Mouse (Mus musculus): Measurements from ENCODE around the gene Npas2. TPM values are rescaled to one million over a fixed set of nuclear protein-coding genes. Genes with fewer than 3 reads are reported as not detected.

Npas2 gene
- total and polyA plus RNA-seq, 3 experiments, result not detected

DNA sequence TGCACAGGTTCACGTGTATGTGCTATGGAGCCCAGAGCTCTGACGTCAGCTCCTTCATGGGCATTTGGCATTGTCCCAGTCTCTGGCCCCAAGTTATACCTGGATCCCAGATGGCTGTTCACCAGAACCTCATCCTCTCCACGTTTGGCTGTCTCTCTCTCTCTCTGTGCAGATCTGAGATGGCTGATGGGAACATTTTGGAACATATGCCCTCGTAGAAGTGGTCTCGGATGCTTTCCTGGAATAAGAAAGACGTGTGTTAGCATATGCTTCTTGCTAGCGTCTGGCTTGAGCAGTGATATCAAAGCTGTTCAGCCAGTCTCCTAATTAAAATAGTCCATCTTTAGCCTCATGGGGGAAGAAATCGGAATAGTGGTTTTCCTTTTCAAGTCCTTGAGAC, 143.3 kb downstream of the Npas2 start:
- Histone ChIP-seq H3K4me3 (ENCODE audit: control insufficient read depth in 1 of 2, insufficient read depth in 1 of 2, low read depth in 2 of 2, low read length in 2 of 2) (no peak overlapping the region), H3K27ac (ENCODE audit: control insufficient read depth, low read depth, low read length) (no peak overlapping the region), H3K4me1 (ENCODE audit: control insufficient read depth in 1 of 2, insufficient read depth in 2 of 2, low read length in 2 of 2) (peaks cover 0 to 7% of the 10 kb centered on the region in 2 experiments; a peak in 2 of 4 replicates), H3K9me3 (replicated peaks; ENCODE audit: insufficient read depth, low read length) (no peaks in the 10 kb centered on the region), H3K27me3 (ENCODE audit: control insufficient read depth in 1 of 2, insufficient read depth in 2 of 2, low read length in 2 of 2) (peaks cover 4 to 12% of the 10 kb centered on the region in 2 experiments), H3K9ac (ENCODE audit: control insufficient read depth, low read depth, low read length, poor library complexity, severe bottlenecking) (no peak overlapping the region), H3K79me2 (ENCODE audit: control insufficient read depth, insufficient read depth, low read length, poor library complexity) (no peaks in the 10 kb centered on the region), H3K36me3 (ENCODE audit: control insufficient read depth in 1 of 2, insufficient read depth in 2 of 2, low read length in 2 of 2) (peaks cover 0 to 7% of the 10 kb centered on the region in 2 experiments; a peak in 2 of 4 replicates)
- TF ChIP-seq MXI1 (IDR thresholded peaks at IDR 0.05; ENCODE audit: low read depth, low read length) (no peak), BHLHE40 (IDR thresholded peaks at IDR 0.05; ENCODE audit: borderline replicate concordance, low read depth, low read length) (no peak), TBP (IDR thresholded peaks at IDR 0.05; ENCODE audit: low read depth, low read length) (no peak), SIN3A (IDR thresholded peaks at IDR 0.05; ENCODE audit: low read length) (no peak), GATA1 (IDR thresholded peaks at IDR 0.05; ENCODE audit: low read depth, low read length) (no peak), MAZ (IDR thresholded peaks at IDR 0.05; ENCODE audit: low read depth, low read length) (no peak), ZC3H11A (IDR thresholded peaks at IDR 0.05; ENCODE audit: low read depth, low read length) (no peak), HCFC1 (IDR thresholded peaks at IDR 0.05; ENCODE audit: low read depth, low read length) (no peak), E2F4 (IDR thresholded peaks at IDR 0.05; ENCODE audit: borderline replicate concordance, low read depth, low read length) (no peak), UBTF (IDR thresholded peaks at IDR 0.05; ENCODE audit: borderline replicate concordance, insufficient read depth, low read depth, low read length) (no peak), USF1 (IDR thresholded peaks at IDR 0.05; ENCODE audit: low read depth, low read length) (no peak), POLR2A (IDR thresholded peaks at IDR 0.05; ENCODE audit: control insufficient read depth in 1 of 2, insufficient read depth in 1 of 2, low read depth in 1 of 2, low read length in 2 of 2, poor library complexity in 1 of 2) (no peak), MAFK (IDR thresholded peaks at IDR 0.05; ENCODE audit: borderline replicate concordance, low read depth, low read length) (no peak), RCOR1 (IDR thresholded peaks at IDR 0.05; ENCODE audit: low read depth, low read length) (no peak)
- DNase-seq (ENCODE audit: low read depth, low spot score), result no peak

DNA sequence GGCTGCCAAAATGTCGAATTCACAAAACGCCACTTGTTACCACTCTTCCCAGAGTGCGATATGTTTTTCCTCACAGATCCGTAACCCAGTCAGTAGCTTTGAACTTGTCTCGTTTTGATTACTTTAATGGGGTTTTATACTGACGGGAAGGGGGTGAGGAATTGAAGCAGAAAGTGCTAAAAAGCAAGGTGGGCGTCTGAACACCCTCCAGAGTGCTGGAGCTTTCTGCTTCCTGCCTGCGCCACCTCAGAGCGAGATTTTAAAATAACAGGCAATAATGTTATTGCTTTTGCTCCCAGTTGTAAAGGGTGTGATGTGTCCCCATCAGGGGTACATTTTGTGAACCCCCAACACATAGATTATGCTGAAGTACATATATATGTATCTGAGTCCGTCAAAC, 145.3 kb downstream of the Npas2 start:
- Histone ChIP-seq H3K27ac (ENCODE audit: control insufficient read depth, low read depth, low read length) (no peak overlapping the region), H3K27me3 (ENCODE audit: control insufficient read depth in 1 of 2, insufficient read depth in 2 of 2, low read length in 2 of 2) (peaks cover 4 to 8% of the 10 kb centered on the region in 2 experiments; a peak in 3 of 4 replicates), H3K36me3 (ENCODE audit: control insufficient read depth in 1 of 2, insufficient read depth in 2 of 2, low read length in 2 of 2) (peaks cover 0 to 7% of the 10 kb centered on the region in 2 experiments; a peak in 2 of 4 replicates), H3K79me2 (ENCODE audit: control insufficient read depth, insufficient read depth, low read length, poor library complexity) (no peaks in the 10 kb centered on the region), H3K4me3 (ENCODE audit: control insufficient read depth in 1 of 2, insufficient read depth in 1 of 2, low read depth in 2 of 2, low read length in 2 of 2) (no peak overlapping the region), H3K9ac (ENCODE audit: control insufficient read depth, low read depth, low read length, poor library complexity, severe bottlenecking) (no peak overlapping the region), H3K4me1 (ENCODE audit: control insufficient read depth in 1 of 2, insufficient read depth in 2 of 2, low read length in 2 of 2) (peaks cover 0 to 7% of the 10 kb centered on the region in 2 experiments; a peak in 2 of 4 replicates), H3K9me3 (replicated peaks; ENCODE audit: insufficient read depth, low read length) (no peaks in the 10 kb centered on the region)
- DNase-seq (ENCODE audit: low read depth, low spot score), result no peak
- no peak for TF ChIP-seq RCOR1 (IDR thresholded peaks at IDR 0.05; ENCODE audit: low read depth, low read length)
- no peak for TF ChIP-seq POLR2AphosphoS2 (IDR thresholded peaks at IDR 0.05; ENCODE audit: low read length)
- TF ChIP-seq MXI1 (IDR thresholded peaks at IDR 0.05; ENCODE audit: low read depth, low read length), result no peak

DNA sequence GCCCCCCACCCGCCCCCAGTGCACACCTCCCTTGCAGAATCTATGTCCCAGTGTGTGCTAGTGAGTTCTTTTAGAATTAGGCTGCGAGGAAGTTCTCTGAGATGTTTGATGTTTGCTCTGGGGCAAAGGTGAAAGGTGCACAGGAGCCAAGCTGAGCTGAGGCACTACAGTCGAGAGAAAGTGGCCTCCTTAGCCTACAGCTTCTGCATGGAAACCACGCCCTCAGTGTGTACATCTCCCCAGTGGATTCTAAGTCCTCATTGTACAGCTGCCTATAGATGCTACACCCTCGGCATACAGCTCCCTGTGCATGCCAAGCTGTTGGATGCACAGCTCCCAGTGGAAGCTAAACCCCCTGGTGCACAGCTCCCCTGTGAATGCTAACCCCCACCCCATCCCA, 145.9 kb downstream of the Npas2 start:
- Histone ChIP-seq H3K36me3 (ENCODE audit: control insufficient read depth in 1 of 2, insufficient read depth in 2 of 2, low read length in 2 of 2) (peaks cover 0 to 7% of the 10 kb centered on the region in 2 experiments; a peak in 2 of 4 replicates), H3K27ac (ENCODE audit: control insufficient read depth, low read depth, low read length) (no peak overlapping the region), H3K79me2 (ENCODE audit: control insufficient read depth, insufficient read depth, low read length, poor library complexity) (no peaks in the 10 kb centered on the region), H3K4me1 (ENCODE audit: control insufficient read depth in 1 of 2, insufficient read depth in 2 of 2, low read length in 2 of 2) (peaks cover 0 to 7% of the 10 kb centered on the region in 2 experiments; a peak in 2 of 4 replicates), H3K9ac (ENCODE audit: control insufficient read depth, low read depth, low read length, poor library complexity, severe bottlenecking) (no peak overlapping the region), H3K27me3 (ENCODE audit: control insufficient read depth in 1 of 2, insufficient read depth in 2 of 2, low read length in 2 of 2) (peaks cover 4 to 8% of the 10 kb centered on the region in 2 experiments; a peak in 3 of 4 replicates), H3K9me3 (replicated peaks; ENCODE audit: insufficient read depth, low read length) (no peaks in the 10 kb centered on the region), H3K4me3 (ENCODE audit: control insufficient read depth in 1 of 2, insufficient read depth in 1 of 2, low read depth in 2 of 2, low read length in 2 of 2) (no peak overlapping the region)
- TF ChIP-seq UBTF (IDR thresholded peaks at IDR 0.05; ENCODE audit: borderline replicate concordance, insufficient read depth, low read depth, low read length) (no peak), ETS1 (IDR thresholded peaks at IDR 0.05; ENCODE audit: low read depth, low read length) (no peak), ZNF384 (IDR thresholded peaks at IDR 0.05; ENCODE audit: low read depth, low read length) (no peak), CTCF (IDR thresholded peaks at IDR 0.05 in 2 of 3, conservative IDR thresholded peaks at IDR 0.05 in 1 of 3; ENCODE audit: control insufficient read depth in 1 of 3, insufficient read depth in 1 of 3, low read depth in 2 of 3, low read length in 3 of 3, poor library complexity in 1 of 3, severe bottlenecking in 1 of 3) (no peak), JUND (IDR thresholded peaks at IDR 0.05; ENCODE audit: low read depth, low read length) (no peak), MAZ (IDR thresholded peaks at IDR 0.05; ENCODE audit: low read depth, low read length) (no peak), RCOR1 (IDR thresholded peaks at IDR 0.05; ENCODE audit: low read depth, low read length) (no peak), CHD2 (IDR thresholded peaks at IDR 0.05; ENCODE audit: low read length) (no peak), USF1 (IDR thresholded peaks at IDR 0.05; ENCODE audit: low read depth, low read length) (no peak), NRF1 (IDR thresholded peaks at IDR 0.05; ENCODE audit: insufficient read depth, low read depth, low read length, poor library complexity, severe bottlenecking) (no peak)
- no peak for DNase-seq (ENCODE audit: low read depth, low spot score)

Data from MEL (cell line).